Mouse (Mus musculus) myocyte (in vitro differentiated cells): Measurements from ENCODE around the gene Tmprss2.

Experiments used
- MYOD1 ChIP-seq, 3 experiments: IDR thresholded peaks; one replicate each; pipeline ENCODE4 v1.6.1; 2011; ENCODE audit warnings: control low read depth in 2 of 3, low read depth in 2 of 3, mild to moderate bottlenecking in 2 of 3, moderate library complexity in 1 of 3; ENCODE audit not compliant: insufficient read length in 2 of 3, control insufficient read depth in 1 of 3
- USF1 ChIP-seq: IDR thresholded peaks from one replicate; pipeline ENCODE4 v1.6.1; 2011; ENCODE audit warnings: low read depth, mild to moderate bottlenecking, control low read depth, moderate library complexity

DNA sequence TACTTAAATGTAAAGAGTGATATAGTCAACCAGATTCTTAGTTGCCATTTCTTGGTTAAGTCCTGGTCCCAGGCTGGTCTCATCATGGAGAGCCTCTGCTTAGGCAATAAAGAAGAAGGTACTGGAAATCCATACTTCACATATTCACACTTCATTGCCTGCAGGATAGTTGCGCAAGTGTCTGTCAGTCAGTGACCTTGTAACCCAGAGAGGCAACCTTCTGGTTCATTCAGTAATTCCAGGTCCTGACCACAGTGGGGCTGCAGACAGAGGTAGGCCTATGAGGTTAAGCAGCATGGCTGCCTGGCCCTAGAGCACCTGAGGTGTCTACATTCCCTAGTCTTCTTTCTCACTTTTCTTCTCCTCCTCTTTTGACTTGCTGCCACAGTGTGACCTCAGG is 3.0 kb downstream of the Tmprss2 start:
- TF ChIP-seq MYOD1 (IDR thresholded peaks at IDR 0.05; ENCODE audit: control insufficient read depth in 1 of 3, insufficient read length in 2 of 3, low read depth in 2 of 3) = no peak
- no peak for TF ChIP-seq USF1
